Mouse (Mus musculus) cerebellum, adult (tissue): Measurements from ENCODE around the gene Tmcc1.
"Not testable (repeated sequence)": the region's sequence is repeated elsewhere in the genome, so short reads cannot be mapped to it uniquely, and the experiment has no call there.

Experiments used
- ATAC-seq: cut with Nextera tagmentation; 2 replicates; pipeline ENCODE4 v1.9.2; 2017; ENCODE audit warnings: mild to moderate bottlenecking, moderate library complexity, mixed read lengths; ENCODE audit not compliant: insufficient number of reproducible peaks, low FRiP score, low TSS enrichment

The Tmcc1 gene

DNA sequence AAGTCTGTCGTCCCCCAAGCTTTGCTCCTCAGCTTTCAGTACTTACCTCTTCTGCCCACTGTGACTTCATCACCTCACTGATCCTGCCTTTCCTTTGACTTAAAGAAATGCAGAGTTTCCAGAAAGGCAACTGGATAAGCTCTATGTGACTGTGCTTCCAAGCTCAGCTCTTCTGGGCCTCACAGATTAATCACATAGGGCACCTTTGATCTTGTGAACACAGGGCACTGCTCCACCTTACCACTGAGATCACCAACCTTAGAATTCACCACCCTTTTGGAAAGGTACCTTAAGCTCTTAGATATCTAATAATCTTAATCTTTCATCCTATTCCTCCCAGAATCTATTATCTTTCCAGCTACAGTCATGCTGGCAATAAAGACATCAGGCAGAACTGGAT, 111.0 kb downstream of the Tmcc1 start:
- no peak for ATAC-seq

DNA sequence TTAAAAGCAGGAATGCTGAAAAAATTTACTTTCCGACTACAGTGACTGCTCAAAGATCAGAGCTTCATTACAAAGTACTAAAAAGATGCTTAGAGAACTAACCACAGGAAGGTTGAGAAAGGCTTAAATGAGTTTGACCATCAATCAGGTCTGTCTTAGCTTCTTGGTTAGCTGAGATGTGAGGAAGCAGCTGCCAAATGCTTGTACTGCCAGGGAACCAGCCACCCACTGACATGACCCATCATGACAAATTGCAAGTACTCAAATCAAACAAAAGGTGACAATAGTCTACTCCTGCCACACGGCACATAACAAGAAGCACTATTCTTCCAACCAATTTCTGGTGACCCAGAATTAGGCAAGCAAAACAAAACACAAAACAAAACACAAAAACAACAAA, 111.9 kb downstream of the Tmcc1 start:
- ATAC-seq: no peak

DNA sequence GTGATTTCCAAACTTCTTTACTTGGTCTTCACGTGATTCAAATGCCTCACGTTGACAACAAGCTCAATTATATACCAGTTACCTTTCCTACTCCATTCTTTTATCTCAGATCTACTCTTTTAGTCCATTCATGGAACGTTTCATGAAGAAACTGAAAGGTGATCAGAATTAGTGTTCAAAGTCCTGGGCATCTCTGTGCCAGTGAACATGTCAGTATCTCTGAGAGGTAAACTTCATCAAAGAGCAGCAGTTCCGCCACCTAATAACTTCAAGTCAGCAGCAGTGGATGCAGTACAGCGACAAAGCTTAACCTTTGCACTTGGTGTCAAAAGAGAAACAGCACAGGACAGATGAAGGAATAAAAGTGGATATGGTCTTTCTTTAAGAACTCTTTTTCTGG, 112.5 kb downstream of the Tmcc1 start:
- ATAC-seq: no peak

DNA sequence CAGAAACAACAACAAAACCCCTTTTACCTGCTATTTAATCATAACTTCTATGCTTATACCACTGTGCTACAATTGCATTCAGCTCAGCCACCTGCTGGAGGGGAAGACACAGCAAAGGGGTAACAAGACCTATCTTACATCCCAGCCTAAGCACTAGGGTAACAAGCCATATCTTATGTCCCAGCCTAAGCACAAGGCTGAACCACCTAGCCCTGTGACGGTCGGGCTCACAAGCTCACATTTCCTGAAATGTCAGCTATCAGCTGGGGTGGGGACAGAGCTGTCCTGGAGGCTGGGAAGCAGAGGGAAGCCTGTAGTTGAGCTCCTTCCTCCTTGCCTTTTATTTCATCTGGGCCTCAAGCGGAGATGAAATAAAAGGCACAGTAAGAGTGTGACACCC, 115.7 kb downstream of the Tmcc1 start:
- no peak for ATAC-seq

DNA sequence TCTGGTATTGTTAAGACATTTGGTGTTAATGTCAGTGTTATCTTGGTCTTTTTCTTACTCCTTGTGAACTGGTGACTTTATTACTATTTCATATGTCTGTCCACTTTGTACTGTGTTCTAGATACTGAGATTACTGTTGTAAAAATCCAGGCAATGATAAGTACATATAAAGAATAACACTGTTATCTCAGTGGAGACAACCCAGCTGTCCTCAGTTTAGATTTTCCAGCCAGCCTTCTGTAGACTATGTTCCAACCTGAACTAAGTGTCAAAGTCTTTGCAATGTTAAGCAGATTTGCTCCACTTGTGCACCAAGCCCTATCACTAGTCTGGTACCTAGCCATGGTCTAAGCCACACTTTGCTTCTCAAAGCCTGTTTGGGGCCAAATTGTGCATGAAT, 118.4 kb downstream of the Tmcc1 start:
- no peak for ATAC-seq

DNA sequence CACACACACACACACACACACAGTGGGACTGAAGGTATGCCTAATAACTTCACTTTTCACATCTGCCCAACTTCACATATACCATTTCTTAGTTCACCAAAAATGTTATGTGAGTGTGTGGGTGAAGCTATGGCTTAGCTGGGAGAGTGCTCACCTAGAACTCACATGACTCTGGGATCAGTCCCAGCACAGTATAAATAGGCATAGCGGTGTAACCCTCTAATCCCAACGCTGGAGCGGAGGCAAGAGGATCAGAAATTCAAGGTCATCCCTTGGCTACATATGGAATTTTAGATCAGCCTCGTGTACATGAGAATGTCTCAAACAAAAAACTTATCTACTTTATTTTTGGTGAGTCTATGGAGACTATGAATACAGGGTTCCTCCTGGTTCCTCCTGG, 119.7 kb downstream of the Tmcc1 start:
- no peak for ATAC-seq

DNA sequence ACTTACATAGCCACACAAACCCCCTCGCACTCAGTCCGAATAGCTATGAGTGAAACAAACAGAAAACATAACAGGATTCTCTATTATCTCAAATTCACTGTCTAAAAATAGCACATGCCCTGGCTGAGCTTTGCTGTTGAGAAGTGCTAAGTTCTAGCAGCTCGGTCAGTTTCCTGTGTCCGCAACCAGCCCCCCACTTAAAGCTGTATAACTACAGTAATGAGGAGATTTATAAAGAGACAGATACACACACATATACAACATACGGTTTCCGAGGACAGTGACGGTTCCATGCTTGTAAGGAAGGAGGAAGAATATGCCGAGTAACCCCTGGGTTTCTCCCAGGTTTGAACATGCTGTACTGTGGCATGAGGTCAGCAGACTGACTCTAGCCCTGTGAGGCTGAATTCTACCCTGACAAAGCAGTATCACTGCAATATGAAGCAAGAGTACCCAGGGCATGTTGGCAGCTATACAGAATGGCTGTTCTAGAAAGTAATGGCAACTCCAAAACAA, 120.5 kb downstream of the Tmcc1 start:
- peak; percentile 49; the same call in 1 of the 2 replicates for ATAC-seq

DNA sequence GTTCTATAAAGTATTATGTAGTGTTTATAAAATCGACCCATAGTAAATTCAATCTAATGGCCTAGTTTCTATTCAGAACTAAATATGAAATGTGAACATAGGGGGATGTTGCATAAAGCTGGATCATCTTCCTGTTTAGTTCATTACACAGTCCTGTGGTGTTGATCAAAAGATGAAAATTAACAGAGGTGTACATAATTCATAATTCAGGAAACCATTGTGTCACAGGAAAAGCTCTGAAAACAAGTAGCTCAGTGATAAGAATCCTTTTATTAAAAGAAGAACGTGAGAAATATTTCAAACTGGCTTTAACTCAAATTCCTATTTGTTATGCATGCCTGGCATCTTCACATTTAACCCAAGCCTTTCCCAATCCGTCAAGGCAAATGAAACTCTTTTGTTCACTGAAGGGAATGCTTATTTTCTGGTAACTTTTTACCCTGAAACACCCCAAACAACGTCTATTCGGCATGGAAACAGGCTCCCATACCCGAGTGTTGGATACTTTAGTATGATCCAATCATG, 121.0 kb downstream of the Tmcc1 start:
- ATAC-seq: no peak

DNA sequence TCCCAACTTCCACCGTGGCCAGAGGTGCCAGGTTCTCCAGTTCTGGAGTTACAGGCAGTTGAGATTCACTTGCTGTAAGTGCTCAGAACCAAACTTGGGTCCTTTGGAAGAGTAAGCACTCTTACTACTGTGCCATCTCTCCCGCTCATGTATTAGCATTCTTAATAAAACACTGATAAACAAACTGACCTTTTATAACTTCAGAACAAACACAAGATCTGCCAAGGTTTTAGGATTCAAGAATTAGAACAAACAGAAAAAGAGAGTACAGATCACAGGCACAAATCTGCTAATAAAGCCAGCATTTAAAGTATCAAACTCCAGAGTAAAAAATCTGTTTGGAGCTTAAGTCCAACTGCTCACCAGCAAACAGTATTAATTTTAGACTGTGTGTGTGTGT, 121.5 kb downstream of the Tmcc1 start:
- no peak for ATAC-seq

DNA sequence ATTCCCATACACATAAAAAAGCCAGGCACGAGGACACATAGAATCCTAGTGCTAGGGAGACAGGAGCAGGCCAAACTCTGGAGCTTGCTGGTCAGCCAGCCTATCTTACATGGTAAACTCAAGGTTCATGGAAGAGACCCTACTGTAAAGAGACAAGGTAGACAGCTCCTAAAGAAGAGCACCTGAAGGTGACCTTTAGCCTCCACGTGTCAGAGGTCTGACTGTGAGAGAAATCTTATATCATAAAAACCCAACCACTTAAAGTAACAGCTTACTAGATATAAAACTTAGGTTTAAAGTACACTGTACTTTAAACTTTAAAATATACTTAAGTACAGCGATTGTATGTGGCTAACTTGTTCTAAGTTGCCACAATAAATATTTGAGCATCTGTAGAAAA, 122.7 kb downstream of the Tmcc1 start:
- no peak for ATAC-seq

DNA sequence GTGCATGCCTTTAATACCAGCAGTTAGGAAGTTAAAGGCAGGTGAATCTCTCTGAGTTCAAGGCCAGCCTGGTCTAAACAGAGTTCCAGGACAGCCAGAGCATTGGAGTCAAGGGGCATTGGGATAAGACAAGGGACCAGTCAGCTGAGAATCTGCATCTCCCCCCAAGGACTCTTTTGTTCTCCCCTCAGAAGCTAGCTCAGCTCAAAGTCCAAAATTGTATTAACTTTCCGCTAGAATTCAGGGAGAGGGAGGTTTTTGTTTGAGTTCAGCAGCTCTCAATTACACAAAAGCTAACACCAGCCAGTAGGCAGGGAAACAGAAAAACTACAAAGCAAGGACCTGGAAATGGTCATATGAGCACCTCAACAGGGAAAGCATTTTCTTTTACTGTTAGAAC, 129.8 kb downstream of the Tmcc1 start:
- ATAC-seq: no peak

DNA sequence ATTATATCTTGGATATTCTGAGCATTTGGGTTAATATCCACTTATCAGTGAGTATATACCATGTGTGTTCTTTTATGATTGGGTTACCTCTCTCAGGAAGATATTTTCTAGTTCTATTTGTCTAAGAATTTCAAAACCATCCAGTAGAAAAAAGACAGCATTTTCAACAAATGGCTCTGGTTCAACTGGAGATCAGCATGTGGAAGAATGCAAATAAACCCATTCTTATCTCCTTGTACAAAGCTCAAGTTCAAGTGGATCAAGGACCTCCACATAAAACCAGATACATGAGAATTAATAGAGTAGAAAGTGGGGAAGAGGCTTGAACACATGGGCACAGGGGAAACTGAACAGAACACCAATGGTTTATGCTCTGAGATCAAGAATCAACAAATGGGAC, 133.7 kb downstream of the Tmcc1 start:
- ATAC-seq: not testable (repeated sequence)

DNA sequence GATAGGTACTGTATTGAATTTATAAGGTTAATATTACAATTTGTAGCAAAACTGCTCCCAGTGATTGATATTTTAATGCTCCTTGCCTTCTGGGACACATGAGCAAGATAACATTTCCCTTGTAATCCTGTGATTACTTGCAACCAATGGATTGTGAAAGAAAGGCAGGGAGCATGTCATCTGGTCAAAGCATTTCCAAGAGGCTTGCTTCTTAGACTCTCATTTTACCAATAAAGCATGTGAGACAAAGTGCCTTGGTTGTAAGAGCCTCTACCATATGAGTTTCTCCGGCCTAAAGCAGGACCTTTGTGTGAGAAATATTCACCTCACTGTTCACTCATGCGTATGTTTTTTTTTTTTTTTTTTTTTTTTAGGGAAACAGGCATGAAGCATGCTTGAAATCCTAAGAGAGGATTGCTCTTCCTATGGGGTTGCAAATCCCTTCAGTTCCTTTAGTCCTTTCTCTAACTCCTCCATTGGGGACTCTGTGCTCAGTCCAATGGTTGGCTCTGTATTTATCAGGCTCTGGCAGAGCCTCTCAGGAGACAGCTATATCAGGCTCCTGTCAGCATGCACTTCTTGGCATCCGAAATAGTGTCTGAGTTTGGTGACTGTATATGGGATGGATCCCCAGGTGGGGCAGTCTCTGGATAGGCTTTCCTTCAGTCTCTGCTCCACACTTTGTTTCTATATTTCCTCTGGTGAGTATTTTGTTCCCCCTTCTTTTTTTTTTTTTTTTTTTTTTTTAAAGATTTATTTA, 134.6 kb downstream of the Tmcc1 start:
- ATAC-seq: no peak

DNA sequence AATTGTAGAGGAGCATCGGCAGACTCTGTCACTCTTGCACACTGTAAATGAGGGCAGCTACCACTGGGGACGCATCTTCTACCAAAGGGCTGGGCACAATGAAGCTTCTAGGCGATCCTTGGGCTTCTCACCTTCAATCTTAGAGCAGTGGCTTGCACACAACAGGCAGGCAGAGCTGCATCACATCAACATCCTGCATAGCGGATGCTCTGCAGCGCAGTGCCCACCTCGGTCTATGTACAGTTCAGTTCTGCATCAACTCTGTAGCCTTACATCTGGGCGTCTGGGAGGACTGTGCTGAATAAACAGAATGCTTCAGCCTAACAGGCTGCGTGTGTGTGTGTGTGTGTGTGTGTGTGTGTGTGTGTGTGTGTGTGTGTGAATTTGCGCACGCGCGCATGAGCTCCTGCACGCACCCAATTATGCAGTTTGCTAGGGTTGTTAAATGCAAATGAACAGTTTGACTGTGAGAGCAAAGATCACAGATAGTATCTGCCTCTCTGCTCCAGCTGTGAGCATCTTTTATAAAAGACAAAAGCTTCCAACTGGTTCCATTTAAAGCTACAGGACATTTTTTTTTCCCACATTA, 136.5 kb downstream of the Tmcc1 start:
- peak; percentile 77 for ATAC-seq

DNA sequence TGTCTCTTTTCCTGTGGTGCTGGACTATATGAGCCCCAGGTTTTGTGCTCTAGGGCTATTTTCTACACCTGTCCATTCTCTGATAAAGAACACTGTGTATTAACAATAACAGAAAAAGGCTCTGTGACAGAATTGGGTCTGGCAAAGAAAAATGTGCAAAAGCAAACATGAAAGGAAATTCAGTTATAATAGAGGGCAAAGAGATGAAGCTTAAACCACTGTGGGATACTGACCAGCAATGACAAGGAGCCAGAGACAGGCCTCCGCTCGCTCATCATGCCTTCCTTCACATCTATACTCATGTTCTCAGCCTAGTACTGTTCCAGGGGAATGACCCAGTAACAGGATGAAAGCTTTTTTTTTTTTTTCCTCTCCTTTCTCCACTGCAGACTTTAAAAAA, 137.5 kb downstream of the Tmcc1 start:
- no peak for ATAC-seq

DNA sequence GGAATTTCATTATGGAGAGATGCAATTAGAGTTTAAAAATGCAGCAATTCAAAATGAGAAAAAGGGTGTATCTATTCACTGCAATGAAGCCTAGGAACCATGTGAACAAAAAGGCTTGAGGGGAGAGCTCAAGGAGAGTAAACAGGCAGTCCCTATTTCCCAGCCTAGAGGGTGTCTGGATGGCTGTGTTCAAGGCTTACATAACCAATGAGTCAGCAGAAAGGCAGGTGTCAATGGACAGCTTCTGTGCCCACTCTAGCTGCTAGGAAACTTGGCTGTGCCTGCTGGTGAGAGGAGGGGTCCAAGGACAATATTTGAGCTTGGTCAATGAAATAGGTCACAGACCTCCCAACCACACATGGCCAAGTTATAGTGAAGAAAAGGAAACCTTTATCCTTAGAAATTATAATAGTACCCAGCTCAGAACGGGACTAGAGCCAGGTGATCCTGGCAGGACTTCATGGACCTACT, 138.2 kb downstream of the Tmcc1 start:
- peak; percentile 89 for ATAC-seq

DNA sequence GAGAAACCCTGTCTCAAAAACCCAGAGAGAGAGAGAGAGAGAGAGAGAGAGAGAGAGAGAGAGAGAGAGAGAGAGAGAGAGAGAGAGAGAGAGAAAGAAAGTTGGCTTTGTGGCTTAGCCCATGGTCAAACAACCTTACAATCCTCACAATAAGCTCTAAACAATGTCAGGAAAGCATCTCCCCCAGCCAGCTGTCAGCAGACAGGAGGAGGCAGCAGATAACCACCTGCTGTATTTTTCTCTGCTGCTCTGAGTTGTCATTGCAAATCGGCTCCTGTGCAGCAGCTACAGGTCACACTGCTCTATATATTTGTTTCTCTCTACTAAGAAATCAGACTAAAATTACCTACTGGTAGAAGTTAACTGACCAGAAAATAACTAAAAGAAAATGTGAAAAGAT, 145.4 kb downstream of the Tmcc1 start:
- ATAC-seq: no peak

DNA sequence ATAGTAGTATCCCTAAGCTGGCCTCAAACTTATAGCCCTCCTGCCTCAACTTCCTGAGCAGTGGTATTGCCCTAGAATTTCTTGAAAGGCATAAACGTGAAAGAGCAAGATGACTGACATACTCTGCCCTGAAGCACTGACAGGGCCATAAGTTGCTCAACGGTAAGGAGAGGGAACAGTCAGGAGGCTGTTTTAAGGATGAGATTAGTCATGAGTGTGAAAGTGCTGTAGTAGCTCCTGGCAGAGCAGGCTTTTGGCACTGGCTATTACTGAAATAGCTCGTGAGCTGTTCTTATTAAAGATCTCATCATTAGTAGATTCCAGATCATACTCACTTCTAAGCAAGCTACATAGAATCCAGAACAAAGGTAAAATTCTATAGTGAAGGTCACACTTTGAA, 145.9 kb downstream of the Tmcc1 start:
- ATAC-seq: no peak

DNA sequence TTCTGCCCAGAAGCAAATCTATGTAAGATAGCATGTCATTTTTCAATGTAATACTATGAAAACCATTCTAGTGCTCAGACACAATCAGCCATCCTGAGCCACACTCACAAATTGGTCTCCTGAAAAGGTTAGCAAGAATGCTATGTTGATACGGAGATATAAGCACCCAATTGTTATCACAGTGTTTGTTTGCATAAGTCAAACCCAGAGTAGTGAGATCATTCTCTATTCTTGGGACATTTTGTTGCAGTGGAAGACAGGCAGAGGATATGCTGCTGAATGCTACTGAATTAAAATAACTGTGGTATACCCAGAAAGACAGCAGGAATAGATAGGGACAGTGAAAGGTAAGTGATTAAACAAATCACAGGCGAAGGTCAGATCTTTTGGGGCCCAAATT, 149.2 kb downstream of the Tmcc1 start:
- ATAC-seq: no peak

DNA sequence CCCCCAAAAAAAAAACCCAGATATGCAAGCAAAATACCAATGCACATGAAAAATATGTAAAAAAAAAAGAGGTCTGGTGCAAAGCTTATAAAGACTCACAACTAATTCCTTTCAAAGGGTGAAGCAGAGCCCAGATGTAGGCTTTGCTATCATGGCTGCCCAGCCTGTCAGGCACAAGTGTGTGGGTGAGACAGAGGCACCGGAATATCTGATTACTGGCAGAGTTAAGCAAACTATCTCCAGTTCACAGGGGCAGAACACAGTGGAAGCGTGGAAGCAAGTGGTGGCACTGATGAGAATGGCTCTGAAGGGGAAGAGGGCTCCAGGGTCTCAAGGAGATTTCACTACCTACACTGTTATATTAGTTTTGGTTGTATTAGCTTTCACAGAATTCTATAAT, 155.1 kb downstream of the Tmcc1 start:
- ATAC-seq: no peak

DNA sequence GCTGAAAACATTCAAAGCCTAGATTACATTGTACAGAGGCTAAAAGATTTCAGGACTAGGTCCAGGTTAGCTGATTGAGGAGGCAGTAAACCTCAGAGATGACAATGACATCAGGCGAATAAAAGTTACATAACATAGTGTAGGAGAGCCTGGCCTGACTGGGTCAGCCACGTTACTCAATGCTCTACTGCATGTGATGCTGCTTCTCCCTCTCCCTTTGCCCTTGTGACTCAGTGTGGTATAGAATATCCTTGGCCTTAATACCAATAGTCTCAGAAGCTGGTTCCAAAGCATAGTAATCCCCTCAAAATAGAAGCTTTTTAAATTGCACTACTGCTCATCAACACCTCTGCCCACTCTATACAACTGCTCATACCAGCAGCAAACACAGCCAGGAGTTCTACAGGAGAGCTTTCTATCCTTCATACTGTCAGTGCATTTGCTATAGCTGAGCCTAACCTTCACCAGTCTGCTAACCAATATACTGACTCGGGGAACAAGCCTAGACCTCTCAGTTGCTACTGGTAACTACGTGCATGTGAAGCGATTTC, 155.9 kb downstream of the Tmcc1 start:
- peak; percentile 74 for ATAC-seq
